Mouse (Mus musculus) frontal cortex, postnatal 10 days (tissue): ENCODE data around the gene Lgi1.
A peak's percentile ranks its signal among the peaks of the same experiment; 100 is the strongest.

Experiments
- DNase-seq, 2 experiments: peaks; one replicate each; pipeline ENCODE4 v3.0.0; 2022; ENCODE audit warnings: low spot score in 2 of 2, mixed read lengths in 1 of 2

Lgi1 gene

DNA sequence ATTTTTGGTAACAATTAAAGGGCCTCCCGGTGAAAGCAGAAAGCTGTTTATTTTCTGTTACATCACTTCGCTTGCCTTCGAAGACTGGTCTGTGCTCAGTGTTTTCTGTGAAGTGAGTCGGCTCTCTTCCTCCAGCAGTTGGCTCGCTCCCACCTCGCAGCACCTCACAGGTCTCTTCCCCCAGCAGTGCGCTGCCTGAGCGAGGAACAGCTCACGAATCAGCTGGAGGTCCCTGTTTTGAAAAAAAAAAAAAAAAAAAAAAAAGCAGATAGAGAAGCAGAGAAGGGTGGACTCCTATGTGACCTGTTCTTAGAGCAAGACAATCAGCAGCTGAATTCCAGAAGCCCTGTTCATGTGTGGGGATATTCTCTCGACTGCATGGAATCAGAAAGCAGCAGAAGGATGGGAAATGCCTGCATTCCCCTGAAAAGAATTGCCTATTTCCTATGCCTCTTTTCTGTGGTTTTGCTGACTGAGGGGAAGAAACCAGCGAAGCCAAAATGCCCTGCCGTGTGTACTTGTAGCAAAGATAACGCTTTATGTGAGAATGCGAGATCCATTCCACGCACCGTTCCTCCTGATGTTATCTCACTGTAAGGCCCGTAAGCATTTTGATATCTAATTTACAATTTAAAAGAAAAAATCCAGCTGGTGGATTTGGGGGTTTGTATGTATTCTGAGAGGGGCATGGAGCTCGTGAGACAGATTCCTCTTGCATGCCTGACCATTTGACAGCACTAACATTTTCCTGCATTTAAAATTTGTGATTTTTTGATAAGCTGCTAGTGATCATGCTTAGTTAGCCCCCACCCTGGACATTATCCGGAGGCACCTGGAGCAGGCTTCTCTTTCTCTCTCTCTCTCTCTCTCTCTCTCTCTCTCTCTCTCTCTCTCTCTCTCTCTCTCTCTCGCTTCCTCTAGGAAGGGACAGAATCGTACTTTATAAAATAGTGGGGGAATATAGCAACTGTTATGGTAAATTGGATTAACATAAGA, at the start of gene Lgi1:
Gene Lgi1, plus strand, starts transcription at position 32 of the 996 bp plus-strand sequence.
- peak in 1 of 2 experiments; percentile 43 for DNase-seq

DNA sequence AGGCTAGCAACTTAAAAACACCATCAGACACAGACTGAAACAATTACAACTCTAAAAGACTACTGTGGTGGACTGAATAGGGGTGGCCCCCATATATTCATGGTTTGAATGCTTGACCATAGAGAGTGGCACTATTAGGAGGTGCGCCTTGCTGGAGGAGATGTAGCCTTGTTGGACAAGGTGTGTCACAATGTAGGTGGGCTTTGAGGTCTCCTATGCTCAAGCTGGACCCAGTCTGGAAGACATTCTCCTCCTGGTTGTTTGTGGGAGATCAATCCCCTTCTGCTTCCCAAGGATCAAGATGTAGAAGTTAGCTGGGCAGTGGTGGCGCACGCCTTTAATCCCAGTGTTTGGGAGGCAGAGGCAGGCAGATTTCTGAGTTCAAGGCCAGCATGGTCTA, 46.6 kb upstream of the Lgi1 start:
- no peak for DNase-seq

DNA sequence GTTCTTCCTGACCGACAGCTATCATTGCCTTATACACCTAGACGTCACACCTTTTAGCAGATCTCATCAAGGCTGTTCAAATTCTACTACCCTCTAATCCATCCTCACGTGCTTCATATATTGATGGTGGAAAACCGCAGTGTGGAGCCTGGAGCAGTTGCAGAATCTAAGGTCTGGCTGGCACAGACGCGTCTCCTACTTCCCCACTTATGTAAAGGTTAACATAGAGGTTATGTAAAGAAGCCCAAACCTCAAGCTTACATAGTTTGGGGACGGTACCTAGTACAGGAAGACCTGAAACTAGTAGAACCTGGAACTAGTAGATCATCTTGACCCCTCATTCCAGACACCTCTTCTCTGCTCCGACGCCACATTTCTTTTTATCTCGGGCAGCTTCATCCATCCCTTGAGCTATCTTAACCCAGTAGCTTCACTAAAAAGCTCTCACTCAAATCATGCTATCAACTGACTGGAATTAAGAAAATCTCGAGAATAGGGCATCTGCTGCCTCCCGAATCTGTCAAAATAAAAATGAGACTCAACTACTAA, 40.9 kb upstream of the Lgi1 start:
- no peak for DNase-seq

DNA sequence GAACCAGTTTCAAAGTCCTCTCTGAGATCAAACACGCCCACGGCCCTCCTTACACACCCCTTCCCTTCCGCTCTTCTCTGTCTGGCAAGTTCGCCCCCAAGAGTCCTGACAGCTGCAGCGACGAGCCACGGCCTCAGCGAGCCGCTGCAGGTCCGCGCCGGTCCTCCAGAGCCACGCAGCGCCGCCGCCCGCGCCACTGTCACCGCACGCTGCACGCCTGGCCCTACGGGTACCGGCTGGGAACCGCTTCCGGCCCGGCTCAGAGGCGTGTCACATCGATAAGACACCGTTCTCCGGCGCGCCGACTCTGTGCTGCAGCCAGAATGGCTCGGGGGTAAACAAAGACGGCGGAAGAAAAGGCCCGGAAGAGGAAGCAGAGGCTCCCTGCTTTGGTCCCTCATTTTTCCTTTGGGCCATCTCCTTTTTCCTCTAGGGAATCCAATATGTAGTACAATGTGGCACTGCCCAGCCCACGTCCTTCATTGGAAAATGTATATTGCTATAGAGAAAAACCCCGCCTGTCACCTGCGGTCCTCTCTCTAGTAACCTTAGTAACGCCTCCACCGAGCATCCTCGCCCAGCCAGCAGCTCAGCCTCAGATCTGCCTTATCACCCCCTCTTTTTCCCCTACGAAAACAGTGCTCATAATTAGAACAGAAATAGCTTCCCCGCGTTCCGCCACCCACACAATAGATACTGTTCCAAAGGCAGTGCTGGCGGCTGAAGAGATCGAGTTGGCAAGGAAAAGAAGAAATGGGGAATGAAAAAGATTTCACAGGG, 40.2 kb upstream of the Lgi1 start, which contains the start of gene Fra10ac1:
Gene Fra10ac1, minus strand, starts transcription at position 252 of the 780 bp plus-strand sequence.
- DNase-seq, result peak; percentile 92 to 94

DNA sequence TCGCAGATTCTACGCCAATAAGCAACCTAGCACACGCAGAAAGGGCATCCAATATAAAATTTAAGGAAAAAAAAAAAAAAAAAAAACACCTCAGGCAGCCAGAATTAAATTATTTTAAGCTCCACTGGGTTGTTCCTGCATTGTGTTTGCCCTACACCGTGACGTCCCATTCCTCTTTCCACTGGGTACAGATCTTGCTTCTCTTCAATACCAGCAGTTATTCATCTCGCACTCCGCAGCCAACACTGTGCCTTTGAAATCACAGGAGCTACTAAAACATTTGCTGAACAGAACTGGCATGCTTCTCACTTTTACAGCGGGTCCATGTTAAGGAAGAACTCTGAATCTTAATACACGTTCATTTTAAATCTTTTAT, 39.7 kb upstream of the Lgi1 start:
- peak; percentile 31 to 44 for DNase-seq

DNA sequence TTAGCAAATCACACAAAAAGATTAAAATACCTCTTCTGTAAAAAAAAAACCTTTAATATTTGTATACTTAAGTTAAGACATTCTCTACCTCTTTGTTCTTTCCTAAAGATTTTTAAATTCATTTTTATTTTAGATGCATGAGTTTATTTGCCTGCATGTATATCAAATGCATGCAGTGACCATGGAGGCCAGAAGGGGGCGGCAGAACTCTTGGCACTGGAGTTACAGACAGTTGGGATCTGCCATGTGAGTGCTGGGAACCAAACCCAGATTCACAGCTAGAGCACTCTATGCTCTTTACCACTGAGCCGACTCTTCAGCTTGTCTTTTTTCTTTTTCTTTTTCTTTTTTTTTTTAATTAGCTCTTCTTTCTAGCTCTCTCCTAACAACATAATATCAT, 35.6 kb upstream of the Lgi1 start:
- DNase-seq, result no peak

DNA sequence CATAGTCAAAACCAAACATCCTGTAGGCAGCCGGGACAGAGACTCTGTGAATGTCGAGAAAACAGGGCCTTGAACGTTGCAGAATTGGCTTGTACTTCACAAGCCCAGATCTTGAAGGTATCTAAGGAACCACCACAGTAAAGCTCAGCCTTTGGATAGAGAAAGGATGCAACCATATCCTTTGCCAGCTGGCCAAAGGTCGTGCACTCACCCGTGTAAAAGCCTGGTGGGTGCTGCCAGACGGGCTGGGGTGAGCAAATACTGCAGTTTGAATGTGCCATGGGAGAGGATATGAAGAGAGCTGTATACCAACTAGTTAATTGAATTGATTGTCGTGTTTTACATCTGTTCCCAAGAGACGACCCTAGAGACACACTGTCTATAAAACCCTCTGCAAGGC, 32.2 kb upstream of the Lgi1 start:
- DNase-seq, result no peak

DNA sequence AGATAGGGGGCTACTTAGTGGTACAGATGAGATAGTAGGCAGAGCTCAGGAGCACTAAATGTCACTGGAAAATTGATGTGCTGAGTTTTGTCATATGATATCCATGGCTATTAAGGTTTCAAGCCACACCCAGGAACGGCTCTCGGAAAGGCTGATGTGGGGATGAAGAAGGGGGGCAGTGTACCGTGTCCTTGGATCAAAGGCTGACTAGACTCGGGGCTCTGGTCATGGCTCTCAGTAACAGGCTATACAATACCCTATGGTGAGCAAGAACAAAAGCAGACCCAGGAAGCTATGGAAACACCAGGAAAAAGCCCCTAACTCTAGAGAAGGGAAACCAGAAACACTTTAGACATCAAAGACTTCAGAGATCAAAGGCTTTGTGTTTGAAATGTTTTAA, 31.8 kb upstream of the Lgi1 start:
- no peak for DNase-seq

DNA sequence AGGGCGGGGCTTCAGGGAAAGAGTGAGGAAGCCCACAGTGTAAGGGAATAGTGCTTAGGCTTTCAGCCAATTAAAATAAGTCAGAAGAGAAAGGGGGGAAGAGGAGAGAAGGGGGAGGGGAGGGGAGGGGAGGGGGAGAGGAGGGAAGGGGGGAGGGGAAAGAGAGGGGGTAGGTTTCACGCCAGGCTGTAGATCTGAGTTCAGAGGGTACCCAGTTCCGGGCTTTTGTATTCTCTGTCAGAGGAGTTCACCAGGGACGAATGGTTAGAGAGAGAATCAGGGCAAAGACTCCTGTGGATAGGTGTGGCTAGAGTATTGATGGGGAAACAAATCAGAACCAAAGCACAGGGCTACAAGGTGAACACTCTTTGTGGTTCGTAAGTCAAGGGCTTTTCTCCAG, 27.8 kb upstream of the Lgi1 start:
- no peak for DNase-seq

DNA sequence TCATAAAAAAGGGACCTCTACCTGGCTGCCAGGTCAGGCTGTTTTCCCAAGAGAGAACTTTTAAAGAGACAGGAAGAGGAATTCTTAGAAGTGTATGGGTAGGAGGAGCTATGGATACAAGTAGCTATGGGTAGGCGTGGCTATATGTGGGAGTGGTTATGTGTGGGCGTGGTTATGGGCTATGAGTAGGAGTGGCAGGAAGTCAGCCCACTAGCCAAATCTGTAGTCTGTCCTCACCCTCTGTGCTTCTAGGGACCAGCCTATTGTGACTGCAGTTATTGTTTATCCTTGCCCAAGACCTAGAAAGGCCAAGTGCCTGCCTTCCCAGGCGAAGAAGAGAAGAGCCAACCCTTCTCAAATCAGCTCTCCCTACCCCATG, 26.5 kb upstream of the Lgi1 start:
- DNase-seq, result no peak

DNA sequence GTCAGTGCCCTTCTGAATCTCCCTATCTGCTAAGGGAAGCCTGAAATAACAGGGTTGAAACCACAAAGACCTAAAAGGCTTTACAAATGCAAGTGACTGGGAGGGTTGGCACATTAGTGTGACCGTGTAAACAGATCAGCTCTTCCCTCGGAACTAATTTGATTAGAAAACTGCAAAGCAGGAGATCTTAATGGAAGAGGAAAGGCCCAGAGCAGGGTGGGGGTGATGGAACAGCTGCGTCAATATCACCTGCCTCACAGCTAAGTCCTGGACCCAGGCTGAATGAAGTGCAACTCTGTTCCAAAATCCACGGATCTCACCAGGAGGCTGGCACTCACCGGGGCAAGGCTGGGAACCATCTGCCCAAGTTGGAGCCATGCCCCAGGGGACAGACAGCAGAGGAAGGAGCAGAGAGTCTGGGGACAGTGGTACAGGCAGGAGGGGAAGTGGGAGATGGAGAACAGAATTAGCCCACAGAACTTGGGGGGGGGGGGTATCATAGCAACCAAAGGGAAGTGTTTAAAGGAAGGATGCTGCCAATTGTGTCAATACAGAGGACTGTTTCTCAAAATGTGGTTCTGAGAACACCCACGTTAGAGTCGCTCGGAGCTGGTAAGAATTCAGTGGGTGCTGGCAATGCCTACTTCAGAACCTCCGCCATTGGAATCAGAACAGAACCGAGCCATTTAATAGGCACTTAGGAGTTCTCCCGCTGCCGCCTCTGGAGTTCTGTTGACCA, 26.0 kb upstream of the Lgi1 start:
- peak; percentile 49 to 54 for DNase-seq

DNA sequence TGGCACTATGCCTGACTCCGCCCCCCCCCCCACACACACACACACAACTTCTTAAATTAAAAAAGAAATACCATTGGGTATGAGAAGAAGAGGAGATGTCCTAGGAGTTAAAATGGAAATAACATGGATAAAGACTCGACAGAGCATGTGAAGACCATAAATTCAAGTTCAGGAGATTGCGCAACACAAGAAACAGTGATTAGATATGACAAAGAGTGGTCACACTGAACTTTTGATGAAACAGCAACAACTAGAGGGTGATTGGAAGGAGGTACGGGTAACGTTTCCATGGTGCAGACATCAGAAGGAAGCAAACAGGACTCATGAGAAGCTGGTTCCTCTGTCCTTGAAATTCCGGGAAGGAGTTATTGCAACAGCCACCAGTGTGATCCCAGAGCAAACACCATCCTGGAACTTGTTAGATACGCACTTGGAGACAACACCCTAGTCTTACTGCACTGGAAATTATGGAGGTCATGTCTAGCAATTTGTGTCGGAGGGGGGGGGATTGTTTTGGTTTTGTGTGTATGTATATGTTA, 22.0 kb upstream of the Lgi1 start:
- DNase-seq, result no peak

DNA sequence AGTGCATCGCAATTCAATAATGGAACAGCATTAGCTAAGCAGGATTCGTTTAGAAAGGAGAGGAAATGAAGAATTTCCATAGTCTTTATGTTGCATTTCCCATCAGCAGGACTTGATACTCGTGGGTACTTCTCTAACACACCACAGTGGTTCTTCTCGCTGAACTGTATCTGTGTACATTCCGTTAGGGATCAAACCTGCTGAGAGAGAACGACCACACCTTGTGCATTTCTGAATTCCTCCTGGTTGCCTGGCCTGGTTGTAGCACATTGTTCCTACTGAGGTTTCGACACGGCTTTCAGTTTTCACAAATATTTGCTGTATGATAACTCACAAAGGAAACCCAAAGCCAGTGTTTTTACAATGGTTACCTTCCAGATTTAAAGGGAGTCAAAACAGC, 19.6 kb upstream of the Lgi1 start:
- DNase-seq, result no peak

DNA sequence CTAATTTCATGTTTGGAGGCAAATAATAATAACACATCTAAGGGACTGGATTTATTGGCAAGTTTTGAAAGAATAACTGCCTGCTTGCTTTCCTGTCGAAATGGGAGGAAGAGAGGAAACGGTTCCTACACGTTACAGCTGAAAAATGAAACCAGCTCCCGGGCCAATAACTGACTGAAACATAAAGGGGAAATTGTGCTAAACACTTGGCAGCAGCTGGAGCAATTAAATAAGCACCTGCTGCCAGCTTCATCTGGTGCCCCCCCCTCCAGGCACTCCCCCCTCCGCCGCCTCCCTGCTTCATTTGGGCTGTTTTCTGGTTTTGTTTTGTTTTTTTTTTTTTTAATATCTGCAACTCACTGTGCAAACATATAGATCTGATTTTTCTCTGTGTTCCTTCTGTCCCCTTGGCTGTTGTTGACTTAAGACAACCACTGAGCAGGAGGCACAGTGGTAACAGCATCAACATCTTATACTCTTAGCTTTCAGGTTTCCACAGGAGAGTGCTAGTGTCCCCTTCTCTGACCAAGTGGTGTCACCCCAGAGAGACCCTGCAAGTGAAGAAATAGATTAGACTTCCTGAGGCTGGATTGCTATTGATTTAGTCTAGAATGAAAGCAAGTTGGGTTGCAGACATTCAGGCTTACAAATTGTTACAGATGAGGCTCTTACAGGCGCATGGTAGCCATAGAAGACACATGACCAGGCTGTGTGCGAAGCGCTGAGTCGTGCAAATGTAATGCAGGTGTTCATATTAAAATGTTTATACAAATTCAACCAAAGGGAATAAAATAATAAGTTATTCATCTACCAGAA, 18.8 kb upstream of the Lgi1 start:
- DNase-seq, result no peak

DNA sequence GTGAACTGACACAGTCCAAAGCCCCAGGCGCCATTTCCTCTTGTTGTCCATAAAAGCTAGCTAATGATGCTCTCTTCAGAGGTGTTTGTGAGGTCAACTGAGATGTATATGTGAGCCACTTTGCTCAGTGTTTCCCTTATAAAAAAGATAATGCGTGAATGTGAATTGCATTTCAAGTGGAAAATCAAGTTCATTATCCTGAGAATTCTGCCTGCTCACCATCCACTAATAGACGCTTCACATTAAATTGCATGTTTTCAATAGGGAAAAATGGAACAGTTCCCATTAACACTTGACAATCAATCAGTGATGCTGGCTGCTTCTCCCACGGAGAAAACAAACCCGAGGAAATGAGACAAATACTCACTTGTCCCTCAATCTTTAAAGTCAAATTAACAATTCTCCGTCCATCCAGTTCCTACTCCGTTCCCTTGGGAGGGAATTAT, 18.1 kb upstream of the Lgi1 start:
- no peak for DNase-seq

DNA sequence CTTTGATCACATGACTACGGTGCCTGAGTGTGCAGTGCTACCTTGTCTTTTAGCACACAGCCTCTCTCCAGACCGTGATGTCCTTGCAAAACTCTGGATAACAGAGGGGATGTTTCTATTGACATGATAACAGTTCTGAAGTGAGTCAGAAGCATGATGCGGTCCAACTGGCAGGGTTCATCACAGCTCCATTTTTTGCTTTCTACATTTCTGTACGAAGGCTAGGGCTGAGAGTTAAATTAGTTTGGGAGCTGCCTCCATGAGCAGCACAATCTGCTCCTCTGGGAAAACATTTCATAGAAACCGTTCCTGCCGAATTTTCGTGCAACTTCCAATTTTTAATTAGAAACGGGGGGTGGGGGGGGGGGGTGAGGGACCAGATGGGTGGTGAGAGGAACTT, 14.7 kb upstream of the Lgi1 start:
- DNase-seq, result no peak

DNA sequence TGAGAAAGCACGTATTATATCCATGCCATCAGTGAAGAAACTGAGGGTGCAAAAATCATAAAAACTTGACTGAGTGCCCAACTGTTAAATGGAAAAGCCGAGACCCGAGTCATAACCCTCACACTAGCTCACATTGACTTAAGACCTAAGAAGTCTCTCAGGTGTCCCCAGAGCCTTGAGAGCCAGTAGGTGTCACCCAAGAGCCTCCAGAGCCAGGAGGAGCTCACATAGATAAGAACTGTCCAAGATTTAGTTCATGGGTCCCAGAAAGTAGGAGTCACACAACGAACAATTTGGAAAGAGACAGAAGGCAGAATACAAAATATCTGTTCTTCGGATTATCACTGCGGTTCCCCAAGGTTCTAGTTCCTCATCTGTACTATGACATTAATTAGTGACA, 10.5 kb upstream of the Lgi1 start:
- DNase-seq, result peak in 1 of 2 experiments; percentile 41

DNA sequence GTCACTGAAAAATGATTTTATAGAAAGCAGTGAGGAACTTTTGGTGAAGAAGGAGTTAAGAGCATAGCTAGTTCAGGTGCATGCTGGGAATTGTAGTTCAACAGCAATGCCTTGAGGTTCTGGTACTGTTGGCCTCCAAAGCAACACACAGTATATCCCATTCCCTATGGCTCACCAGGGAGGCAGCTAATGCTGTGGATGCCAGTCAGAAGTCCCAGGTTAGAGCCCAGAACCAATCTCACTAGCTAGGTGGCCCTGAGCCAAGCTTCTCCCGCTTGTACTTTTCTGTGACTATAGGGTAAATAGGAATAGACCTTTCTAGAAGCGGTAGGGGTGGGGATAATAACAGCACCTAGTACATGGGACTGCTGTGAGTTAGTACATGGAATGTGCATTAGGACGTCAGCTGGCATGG, 5.7 kb upstream of the Lgi1 start:
- peak in 1 of 2 experiments; percentile 35 for DNase-seq

DNA sequence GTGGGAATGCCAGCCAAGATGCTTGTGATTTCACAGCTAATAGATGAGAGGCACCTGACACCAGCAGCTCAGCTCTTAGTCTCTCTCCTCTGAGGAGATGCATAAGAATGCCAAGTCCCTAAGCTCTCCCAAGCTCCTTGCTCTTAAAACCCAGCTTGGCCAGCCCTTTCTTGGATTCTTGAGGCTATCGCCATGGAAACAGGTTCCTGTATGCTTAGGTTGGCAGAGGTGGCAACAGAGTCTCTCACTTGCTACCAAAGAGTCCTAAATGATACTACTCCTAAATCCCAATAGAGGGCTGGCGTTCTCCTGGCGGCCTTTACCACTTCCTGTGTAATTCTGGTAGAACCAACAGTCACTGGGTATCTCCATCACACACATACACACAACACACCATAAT, 4.9 kb upstream of the Lgi1 start:
- DNase-seq, result no peak

DNA sequence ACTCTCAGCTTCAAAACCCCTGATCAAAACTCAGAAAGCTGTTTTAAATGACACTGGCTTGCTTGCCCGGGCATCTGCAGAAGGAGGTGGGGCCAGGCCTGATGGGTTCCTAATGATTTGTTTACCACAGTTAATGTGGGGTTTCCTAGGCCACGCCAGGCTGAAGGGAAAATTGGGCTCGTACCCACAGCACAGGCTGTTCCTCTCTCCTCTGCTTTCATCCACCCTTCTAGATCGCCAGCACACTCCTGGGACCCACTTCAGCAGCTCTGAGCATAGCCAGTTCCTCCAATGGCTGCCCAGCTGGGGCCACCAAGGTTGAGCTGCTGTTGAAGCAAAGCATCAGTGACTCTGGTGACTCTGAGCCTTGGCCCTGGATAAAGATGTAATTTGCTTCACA, 4.0 kb upstream of the Lgi1 start:
- DNase-seq, result peak; percentile 43 to 46
